Comparison of ENCODE assay signal across 9 mouse cellular contexts in genomic region chr6:118015971-118016370, GRCm38 (mm10). TPM values are rescaled to one million over a fixed set of nuclear protein-coding genes. Genes with fewer than 3 reads are reported as not detected.
DNase-seq lines count a peak whose midpoint lies in the region; ATAC-seq and TF ChIP-seq lines count a peak whose summit lies in the region.
"Had no signal": no experiment of that assay in that cellular context is flagged by ENCODE, and none has a peak within 500 bp of the region (broad histone marks: within the 10 kb centered on the region; RNA-seq: fewer than 3 reads in every experiment).

No protein-coding gene starts in this region.

- TF ChIP-seq POLR2A in cortical plate, adult 2 months (IDR thresholded peaks at IDR 0.05; ENCODE audit: extremely low read depth, insufficient read depth, low read length), result no peak

- peak overlapping the region; percentile 73 for H3K27ac ChIP-seq in cortical plate, adult 2 months (ENCODE audit: insufficient read depth, low read length)
- peak overlapping the region; percentile 47 for H3K27ac ChIP-seq in forebrain, embryonic 15.5 days (replicated peaks)
- no peak overlapping the region for H3K27ac ChIP-seq in neural tube, embryonic 13.5 days (replicated peaks)

- peak; percentile 67 for ATAC-seq in forebrain, embryonic 15.5 days (replicated peaks)
- ATAC-seq in neural tube, embryonic 13.5 days (ENCODE audit: low read depth), result 0 out of 2 replicates have a peak, but pooled peaks have one; percentile 54
- ATAC-seq: lung, postnatal 0 days had no signal

- H3K9ac ChIP-seq in forebrain, embryonic 15.5 days (replicated peaks), result no peak overlapping the region
- H3K9ac ChIP-seq in neural tube, embryonic 13.5 days, result no peak overlapping the region

- TF ChIP-seq CTCF in cortical plate, adult 2 months (IDR thresholded peaks at IDR 0.05; ENCODE audit: extremely low read depth, insufficient read depth, low read length), result no peak

- no peak overlapping the region for H3K4me2 ChIP-seq in forebrain, embryonic 15.5 days (replicated peaks)
- H3K4me2 ChIP-seq in neural tube, embryonic 13.5 days, result no peak overlapping the region

- 55% methylated on average over 3 of the region's 3 CpGs for WGBS in forebrain, embryonic 15.5 days
- WGBS in neural tube, embryonic 13.5 days, result 45% methylated on average over 3 of the region's 3 CpGs

- peak; percentile 55 to 62 for DNase-seq in left cerebral cortex, adult 18-20 months (ENCODE audit: low spot score in 2 of 2)
- DNase-seq in ovary, adult 18-20 months (ENCODE audit: low spot score), result no peak
- no peak for DNase-seq in adrenal gland, adult (ENCODE audit: inconsistent age in 2 of 2, low spot score in 1 of 2)
- DNase-seq in heart, adult 11 months, result no peak
- DNase-seq: adrenal gland, postnatal 10 days had no signal

- no peak overlapping the region for H3K4me3 ChIP-seq in cortical plate, adult 2 months (ENCODE audit: insufficient read depth, low read length)
- no peak overlapping the region for H3K4me3 ChIP-seq in forebrain, embryonic 15.5 days
- no peak overlapping the region for H3K4me3 ChIP-seq in neural tube, embryonic 13.5 days

- peaks cover 30% of the 10 kb centered on the region for H3K4me1 ChIP-seq in cortical plate, adult 2 months (ENCODE audit: control insufficient read depth, insufficient read depth, low read length)
- H3K4me1 ChIP-seq in forebrain, embryonic 15.5 days, result peaks cover 34% of the 10 kb centered on the region
- H3K4me1 ChIP-seq in neural tube, embryonic 13.5 days (replicated peaks), result peaks cover 28% of the 10 kb centered on the region

- no peaks in the 10 kb centered on the region for H3K9me3 ChIP-seq in forebrain, embryonic 15.5 days
- no peaks in the 10 kb centered on the region for H3K9me3 ChIP-seq in neural tube, embryonic 13.5 days

- H3K36me3 ChIP-seq in forebrain, embryonic 15.5 days, result no peaks in the 10 kb centered on the region
- H3K36me3 ChIP-seq in neural tube, embryonic 13.5 days, result no peaks in the 10 kb centered on the region

- H3K27me3 ChIP-seq in forebrain, embryonic 15.5 days, result peaks cover 5% of the 10 kb centered on the region; the same call in 1 of the 2 replicates
- peaks cover 38% of the 10 kb centered on the region for H3K27me3 ChIP-seq in neural tube, embryonic 13.5 days

RNA-seq across cellular contexts. Expression of gene Rasgef1a, which starts 4.7 kb away (rescaled TPM):
- 160 and 164 TPM in 2 replicates for polyA plus RNA-seq in cortical plate, adult 2 months (2012; rRNA removed)
- 3.7 and 4.1 TPM in 2 replicates for polyA plus RNA-seq in forebrain, embryonic 15.5 days (2015; fragmentation: Nextera tagmentation; extraction: Ambion mirVana)
- 100 to 1,000 TPM; 201 to 250 TPM for total RNA-seq in left cerebral cortex, adult 18-20 months (2021)
- 0.80 and 0.88 TPM in 2 replicates for polyA plus RNA-seq in neural tube, embryonic 13.5 days (2015; fragmentation: Nextera tagmentation; extraction: Ambion mirVana)

Comparison
In these comparisons a context has a peak if more than half of its experiments do, and no peak if none do; other contexts are left out.
1. DNase-seq: peak in left cerebral cortex, adult 18-20 months (2 of 2); none in ovary, adult 18-20 months (single experiment), adrenal gland, adult (0 of 2) and heart, adult 11 months (single experiment).
2. RNA of gene Rasgef1a, which starts 4.7 kb away (polyA plus RNA-seq): 160 to 164 TPM in cortical plate, adult 2 months; 3.7 to 4.1 TPM in forebrain, embryonic 15.5 days and 0.80 to 0.88 TPM in neural tube, embryonic 13.5 days; every median in the first group is over 10 times any median in the second.